ENCODE assay signal across 11 mouse cellular contexts in the genomic region with DNA sequence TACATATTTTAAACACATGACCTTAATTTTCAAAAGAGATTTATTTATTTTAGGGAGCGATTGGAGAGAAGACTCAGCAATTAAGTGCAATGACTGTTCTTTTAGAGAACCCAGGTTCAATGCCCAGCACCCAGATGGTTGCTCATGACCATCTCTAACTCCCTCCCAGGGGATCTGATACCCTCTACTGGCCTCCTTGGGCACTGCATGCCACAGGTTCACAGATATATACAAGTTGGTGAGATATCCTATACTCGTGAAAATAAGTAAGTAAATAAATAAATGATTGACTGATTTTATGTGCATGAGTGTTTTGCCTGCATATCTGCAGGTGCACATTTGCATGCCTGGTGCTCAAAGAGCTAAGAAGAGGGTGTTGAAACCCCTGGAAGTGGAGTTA. TPM values are rescaled to one million over a fixed set of nuclear protein-coding genes. Genes with fewer than 3 reads are reported as not detected.
DNase-seq lines count a peak whose midpoint lies in the region; ATAC-seq and TF ChIP-seq lines count a peak whose summit lies in the region.
"Had no signal": no experiment of that assay in that cellular context is flagged by ENCODE, and none has a peak within 500 bp of the region (broad histone marks: within the 10 kb centered on the region; RNA-seq: fewer than 3 reads in every experiment).

No protein-coding gene starts in this region.

- H3K79me2 ChIP-seq in liver, adult 2 months (ENCODE audit: control insufficient read depth, insufficient read depth, low read length), result no peaks in the 10 kb centered on the region

- no peaks in the 10 kb centered on the region for H3K27me3 ChIP-seq in liver, adult 2 months (ENCODE audit: control insufficient read depth, insufficient read depth, low read length)
- H3K27me3 ChIP-seq in liver, embryonic 11.5 days (replicated peaks; ENCODE audit: control insufficient read depth, insufficient read depth, low read length), result no peaks in the 10 kb centered on the region
- H3K27me3 ChIP-seq: forebrain, embryonic 13.5 days; heart, embryonic 12.5 days had no signal

- H3K4me2 ChIP-seq in liver, embryonic 11.5 days, result no peak overlapping the region
- H3K4me2 ChIP-seq: forebrain, embryonic 13.5 days; heart, embryonic 12.5 days had no signal

- no peak for TF ChIP-seq POLR2A in liver, adult 2 months (IDR thresholded peaks at IDR 0.05; ENCODE audit: extremely low read depth, insufficient read depth, low read length)

- ATAC-seq in liver, embryonic 11.5 days (replicated peaks; ENCODE audit: low FRiP score), result no peak
- ATAC-seq in megakaryocyte progenitor cell, adult 5-6 weeks (replicated peaks; ENCODE audit: poor library complexity), result peak; percentile 72
- ATAC-seq: forebrain, embryonic 13.5 days; inflammation-experienced regulatory T-cells, adult 6 months had no signal

- H3K27ac ChIP-seq in liver, adult 2 months (replicated peaks; ENCODE audit: insufficient read depth, low read depth, low read length), result no peak overlapping the region
- no peak overlapping the region for H3K27ac ChIP-seq in liver, embryonic 11.5 days (ENCODE audit: low read depth, low read length)
- H3K27ac ChIP-seq: forebrain, embryonic 13.5 days had no signal

- H3K9me3 ChIP-seq in liver, embryonic 11.5 days (ENCODE audit: control insufficient read depth, low read length), result no peaks in the 10 kb centered on the region
- H3K9me3 ChIP-seq: forebrain, embryonic 13.5 days; heart, embryonic 12.5 days had no signal

- H3K9ac ChIP-seq in liver, adult 2 months (ENCODE audit: low read depth, low read length), result no peak overlapping the region
- H3K9ac ChIP-seq in liver, embryonic 11.5 days (ENCODE audit: low read depth, low read length), result no peak overlapping the region
- H3K9ac ChIP-seq: forebrain, embryonic 13.5 days; heart, embryonic 12.5 days had no signal

- no peaks in the 10 kb centered on the region for H3K4me1 ChIP-seq in liver, adult 2 months (ENCODE audit: control insufficient read depth, insufficient read depth, low read length)
- H3K4me1 ChIP-seq in liver, embryonic 11.5 days (replicated peaks; ENCODE audit: control insufficient read depth, insufficient read depth, low read length), result no peaks in the 10 kb centered on the region

- 38% methylated on average over 2 of the region's 2 CpGs for WGBS in liver, adult 2 months
- 38% methylated on average over 2 of the region's 2 CpGs for WGBS in liver, embryonic 11.5 days

- H3K4me3 ChIP-seq in liver, adult 2 months (ENCODE audit: insufficient read depth, low read depth, low read length), result no peak overlapping the region
- no peak overlapping the region for H3K4me3 ChIP-seq in liver, embryonic 11.5 days (ENCODE audit: low read depth, low read length)
- H3K4me3 ChIP-seq: forebrain, embryonic 13.5 days; heart, embryonic 12.5 days had no signal

- no peaks in the 10 kb centered on the region for H3K36me3 ChIP-seq in liver, adult 2 months (ENCODE audit: control insufficient read depth, insufficient read depth, low read length)
- H3K36me3 ChIP-seq in liver, embryonic 11.5 days (ENCODE audit: control insufficient read depth, insufficient read depth, low read length), result no peaks in the 10 kb centered on the region
- H3K36me3 ChIP-seq: heart, embryonic 12.5 days had no signal

- DNase-seq in adrenal gland, postnatal 36 days, result peak; percentile 5 to 6
- no peak for DNase-seq in adrenal gland, adult 18-20 months (ENCODE audit: low spot score in 2 of 2)
- no peak for DNase-seq in liver, adult 2 months (ENCODE audit: extremely low read depth, low read depth, low spot score)
- no peak for DNase-seq in liver, embryonic 11.5 days (ENCODE audit: low spot score)
- peak; percentile 32 for DNase-seq in ES-CJ7 (ENCODE audit: low read depth, low spot score)
- no peak for DNase-seq in spleen, postnatal 4 days (ENCODE audit: low spot score in 2 of 2)
- no peak for DNase-seq in cerebellum, postnatal 14 days

- peak; percentile 33; the same call in 1 of the 2 replicates for TF ChIP-seq CTCF in liver, adult 2 months (IDR thresholded peaks at IDR 0.05; ENCODE audit: low read depth, low read length)

RNA-seq across cellular contexts. Expression of a gene that starts 48.1 kb away (rescaled TPM):
- total RNA-seq in adrenal gland, postnatal 36 days (2021), result under 1 TPM; 0.17 to 0.49 TPM
- total RNA-seq in adrenal gland, adult 18-20 months (2021), result under 1 TPM; 0.13 to 0.33 TPM
- 0.09 TPM in 1 of 2 replicates, not detected in the other for total RNA-seq in liver, adult 2 months (2014; rRNA removed)
- polyA plus RNA-seq in liver, adult 2 months (2012; rRNA removed), result 0.04 TPM in 1 of 2 replicates, not detected in the other
- 0.29 and 0.45 TPM in 2 replicates for polyA plus RNA-seq in liver, embryonic 11.5 days (2014; fragmentation: Nextera tagmentation; extraction: Ambion mirVana)
- not detected in 2 replicates for total RNA-seq in megakaryocyte progenitor cell, adult 5-6 weeks (2015)
- 0.07 TPM in 1 of 2 replicates, not detected in the other for total RNA-seq in megakaryocyte progenitor cell, adult 5-6 weeks (2017)
- polyA plus RNA-seq: inflammation-experienced regulatory T-cells, adult 6 months had no signal

Comparison
In these comparisons a context has a peak if more than half of its experiments do, and no peak if none do; other contexts are left out.
1. DNase-seq: peak in adrenal gland, postnatal 36 days (2 of 2) and ES-CJ7 (single experiment); none in adrenal gland, adult 18-20 months (0 of 2), liver, adult 2 months (single experiment), liver, embryonic 11.5 days (single experiment), spleen, postnatal 4 days (0 of 2) and cerebellum, postnatal 14 days (0 of 2).